Mouse (Mus musculus): ENCODE results near the gene Slc7a10. TPM values are rescaled to one million over a fixed set of nuclear protein-coding genes. Genes with fewer than 3 reads are reported as not detected.

Slc7a10 gene
- polyA plus RNA-seq (2015; fragmentation: Nextera tagmentation; extraction: Ambion mirVana): 3.2 and 4.0 TPM in 2 replicates

DNA sequence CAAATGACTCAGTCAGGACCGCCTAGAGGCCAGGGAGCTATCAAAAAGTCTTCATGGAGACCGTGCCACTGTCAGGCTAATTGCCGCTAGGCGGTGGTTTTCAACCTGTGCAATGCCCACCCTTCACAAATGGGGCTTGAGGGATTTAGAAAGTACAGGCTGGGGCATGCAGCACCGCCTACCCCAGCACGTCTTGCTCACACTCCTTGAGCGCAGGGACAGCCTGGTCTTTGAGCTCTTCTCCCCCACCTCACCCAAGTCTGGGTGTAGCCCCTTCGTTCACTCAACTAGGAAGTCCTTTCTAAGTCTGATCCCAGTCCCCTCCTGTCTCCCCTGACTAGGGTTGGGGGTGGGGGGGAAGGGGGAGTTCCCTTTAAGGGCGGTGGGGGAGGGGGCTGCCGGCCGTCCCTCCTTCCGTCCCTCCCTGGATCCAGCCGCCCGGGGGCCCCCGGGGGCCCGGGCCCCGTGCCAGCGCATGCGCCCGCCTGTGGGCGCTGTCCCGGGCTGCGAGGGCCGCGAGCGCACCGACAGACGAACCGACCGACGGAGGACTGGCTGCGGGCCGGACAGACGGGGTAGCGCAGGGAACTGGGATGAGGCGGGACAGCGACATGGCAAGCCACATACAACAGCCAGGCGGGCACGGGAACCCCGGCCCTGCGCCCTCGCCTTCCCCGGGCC lies at the start of gene Slc7a10:
Gene Slc7a10 (plus strand): TSS at position 497 of the 681 bp plus-strand sequence.

DNA sequence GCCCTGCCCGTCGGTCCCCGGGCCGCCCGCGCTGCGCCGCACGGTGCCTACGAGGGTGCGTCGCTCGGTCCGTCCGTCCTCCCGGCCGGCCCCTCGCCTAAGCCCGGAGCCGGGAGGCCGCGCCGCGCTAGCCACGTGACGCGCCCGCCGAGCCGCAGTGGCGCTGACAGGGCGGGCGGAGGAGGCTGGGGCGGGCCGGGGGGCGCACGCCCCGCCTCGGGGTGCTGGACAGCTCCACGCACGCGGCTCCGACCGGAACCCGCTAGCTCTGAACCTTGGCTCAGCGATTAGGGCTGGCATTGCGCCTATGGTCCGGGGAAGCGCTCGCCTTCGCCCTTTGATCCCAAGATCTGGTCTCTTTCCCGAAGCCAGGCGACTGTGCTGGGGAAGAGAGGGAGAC lies 29.0 kb downstream of the Slc7a10 start, which contains the start of gene Lrp3:
Gene Lrp3 (minus strand): TSS at position 274 of the 400 bp plus-strand sequence.

Other genes with a start within 250 kb of the Slc7a10 start
- gene Cebpg, start 129.8 kb upstream of the Slc7a10 start, polyA plus RNA-seq (2015; fragmentation: Nextera tagmentation; extraction: Ambion mirVana): 25.3 and 27.1 TPM in 2 replicates
- gene Cebpa, start 67.1 kb upstream of the Slc7a10 start, polyA plus RNA-seq (2015; fragmentation: Nextera tagmentation; extraction: Ambion mirVana): 1.6 and 4.1 TPM in 2 replicates
- gene Lrp3, start 29.1 kb downstream of the Slc7a10 start, polyA plus RNA-seq (2015; fragmentation: Nextera tagmentation; extraction: Ambion mirVana): 3.0 and 3.2 TPM in 2 replicates
- gene Gpatch1, start 132.1 kb downstream of the Slc7a10 start, polyA plus RNA-seq (2015; fragmentation: Nextera tagmentation; extraction: Ambion mirVana): 8.2 and 9.0 TPM in 2 replicates
- gene Rhpn2, start 147.8 kb downstream of the Slc7a10 start, polyA plus RNA-seq (2015; fragmentation: Nextera tagmentation; extraction: Ambion mirVana): 5.5 and 5.8 TPM in 2 replicates
- 7.8 and 8.3 TPM in 2 replicates for gene Faap24, start 210.5 kb downstream of the Slc7a10 start, polyA plus RNA-seq (2015; fragmentation: Nextera tagmentation; extraction: Ambion mirVana)
- 14.0 and 15.0 TPM in 2 replicates for gene Cep89, start 210.7 kb downstream of the Slc7a10 start, polyA plus RNA-seq (2015; fragmentation: Nextera tagmentation; extraction: Ambion mirVana)

Measured in urinary bladder, postnatal 0 days (tissue).